Mouse (Mus musculus) telencephalon, adult 2 months (tissue): ENCODE results near the gene C3ar1.

Source experiments
- DNase-seq: peaks from one replicate; pipeline ENCODE4 v3.0.0-alpha.2; 2011; ENCODE audit warnings: low read depth, low spot score

The C3ar1 gene

GRCm38 (mm10) chr6:122855955-122856354, at the start of gene C3ar1:
TSS of gene C3ar1 (minus strand) at chr6:122856161.
- no peak for DNase-seq

GRCm38 (mm10) chr6:122892442-122893049, 36.6 kb upstream of the C3ar1 start:
- DNase-seq = no peak

- DNase-seq = no peak
Observed at GRCm38 (mm10) chr6:122889599-122889998, 33.6 kb upstream of the C3ar1 start.

- no peak for DNase-seq
Observed at GRCm38 (mm10) chr6:122883603-122884002, 27.6 kb upstream of the C3ar1 start.

GRCm38 (mm10) chr6:122881287-122881686, 25.3 kb upstream of the C3ar1 start:
- no peak for DNase-seq

DNA sequence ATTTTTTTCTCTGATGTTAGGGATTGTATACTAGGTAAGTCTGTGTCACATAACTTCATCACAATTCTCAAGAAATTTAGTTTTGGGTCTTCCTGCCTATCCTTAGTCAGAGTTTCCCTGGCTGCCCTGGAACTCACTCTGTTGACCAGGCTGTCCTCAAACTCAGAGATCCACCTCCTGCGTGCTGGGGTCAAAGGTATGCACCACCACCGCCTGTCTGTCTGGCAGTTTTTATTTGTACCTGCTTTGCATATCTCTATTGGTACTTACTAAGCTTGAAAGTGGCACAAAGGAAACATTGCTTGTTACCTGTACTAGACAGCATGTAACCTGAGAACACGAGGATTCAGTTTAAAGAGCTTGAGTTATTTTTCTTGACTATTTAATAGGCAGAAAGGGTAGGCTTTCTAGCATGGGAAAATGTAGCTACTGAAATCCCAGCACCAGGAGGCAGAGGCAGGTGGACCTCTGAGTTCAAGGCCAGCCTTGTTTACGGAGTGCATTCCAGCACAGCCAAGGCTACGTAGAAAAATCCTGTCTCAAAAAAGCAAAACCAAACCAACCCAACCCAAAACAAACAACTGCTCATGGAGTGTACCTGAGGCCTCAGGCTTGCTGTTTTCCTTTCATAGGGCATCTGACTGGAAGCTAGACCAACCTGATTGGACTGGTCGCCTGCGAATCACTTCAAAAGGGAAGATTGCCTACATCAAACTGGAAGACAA, 24.0 kb upstream of the C3ar1 start:
- DNase-seq = no peak

DNA sequence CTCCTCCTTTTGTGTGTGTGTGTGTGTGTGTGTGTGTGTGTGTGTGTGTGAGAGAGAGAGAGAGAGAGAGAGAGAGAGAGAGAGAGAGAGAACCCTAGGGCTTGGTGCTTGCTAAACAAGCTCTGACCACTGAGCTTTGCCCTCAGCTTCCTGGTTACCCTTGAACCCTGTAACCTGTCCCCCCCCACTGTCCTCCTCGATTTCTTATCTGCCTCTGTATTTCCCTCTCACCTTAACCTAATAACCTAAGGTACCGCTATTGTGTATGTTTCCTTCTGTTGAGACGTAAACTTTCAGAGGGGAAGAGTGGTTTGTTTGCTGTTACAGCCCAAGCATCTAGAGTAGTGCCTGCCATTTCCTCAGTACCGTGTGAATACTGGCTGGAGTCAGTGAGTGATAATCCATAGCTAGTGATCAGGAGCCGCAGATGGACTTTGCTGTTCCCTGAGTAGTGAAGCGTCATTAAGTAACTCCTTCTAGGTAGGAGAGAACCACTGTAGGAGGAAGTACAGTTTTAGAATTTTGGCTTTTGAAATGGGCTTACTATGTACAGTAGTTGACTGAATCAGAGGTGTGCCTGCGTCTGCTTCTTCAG, 23.3 kb upstream of the C3ar1 start:
- DNase-seq = no peak

GRCm38 (mm10) chr6:122874720-122875389, 18.9 kb upstream of the C3ar1 start:
- DNase-seq = no peak

- peak; percentile 93 for DNase-seq
Observed at GRCm38 (mm10) chr6:122873871-122874719, 18.1 kb upstream of the C3ar1 start, which contains the start of gene Necap1. TSS of gene Necap1 (plus strand) at chr6:122874474.

GRCm38 (mm10) chr6:122872800-122873199, 16.8 kb upstream of the C3ar1 start:
- no peak for DNase-seq

GRCm38 (mm10) chr6:122869846-122870245, 13.9 kb upstream of the C3ar1 start:
- no peak for DNase-seq

DNA sequence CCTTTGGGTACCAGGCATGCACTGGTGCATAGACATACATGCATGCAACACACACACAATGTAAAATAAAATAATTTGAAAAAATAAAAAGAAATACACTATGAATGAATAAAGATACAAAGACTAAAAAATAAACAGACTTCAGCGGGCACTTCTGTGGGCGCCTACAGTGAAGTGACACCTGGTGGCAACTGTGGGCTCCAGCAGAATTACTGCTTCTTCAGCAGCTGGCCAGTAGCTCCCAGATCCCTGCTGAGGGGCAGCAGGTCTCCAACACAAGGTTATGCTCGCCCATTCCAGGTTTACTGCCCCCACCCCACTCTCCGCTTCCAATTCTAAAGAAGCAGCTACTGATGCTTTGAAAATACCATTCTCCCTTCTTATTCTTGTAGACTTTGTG, 12.0 kb upstream of the C3ar1 start:
- DNase-seq = no peak

GRCm38 (mm10) chr6:122862871-122863270, 6.9 kb upstream of the C3ar1 start:
- DNase-seq = no peak

- no peak for DNase-seq
Observed at GRCm38 (mm10) chr6:122862434-122862833, 6.5 kb upstream of the C3ar1 start.

DNA sequence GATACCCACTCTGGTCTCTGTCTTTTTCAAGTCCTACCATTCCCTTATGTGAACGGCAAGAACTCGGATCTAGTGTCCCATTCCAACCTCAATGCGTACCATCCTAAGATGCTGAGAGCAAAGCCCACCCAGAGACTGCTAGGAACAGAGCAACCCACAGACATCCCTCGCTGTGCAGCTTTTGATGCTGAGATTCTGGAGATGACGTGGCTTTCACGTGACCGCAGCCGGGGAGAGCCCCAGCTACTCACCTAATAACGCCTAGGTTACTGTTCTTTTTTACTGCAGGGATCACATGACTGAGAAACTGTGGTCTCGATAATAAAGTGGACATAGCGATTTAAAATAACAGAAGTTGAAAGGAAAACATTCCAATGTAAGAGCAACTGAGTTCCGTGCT, 1.4 kb downstream of the C3ar1 start:
- DNase-seq = no peak

DNA sequence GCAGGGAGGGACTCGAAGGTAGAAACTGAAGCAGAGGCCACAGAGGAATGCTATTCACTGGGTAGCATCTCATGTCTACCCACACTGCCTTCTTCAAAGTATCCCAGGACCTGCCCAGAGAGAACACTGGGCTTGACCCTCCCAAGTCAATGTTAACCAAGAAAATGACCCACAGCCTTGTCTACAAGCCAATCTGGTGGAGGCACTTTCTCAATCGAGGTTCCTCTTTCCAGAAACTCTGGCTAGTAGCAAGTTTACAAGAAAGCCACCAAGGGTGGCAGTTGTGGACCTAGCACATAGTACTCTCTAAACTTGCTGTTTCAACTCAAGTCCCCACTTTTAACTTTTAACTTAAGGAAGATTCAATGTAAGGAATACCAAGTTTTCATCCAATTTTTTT, 3.3 kb downstream of the C3ar1 start:
- DNase-seq = no peak

GRCm38 (mm10) chr6:122843759-122844158, 12.2 kb downstream of the C3ar1 start:
- DNase-seq = no peak

DNA sequence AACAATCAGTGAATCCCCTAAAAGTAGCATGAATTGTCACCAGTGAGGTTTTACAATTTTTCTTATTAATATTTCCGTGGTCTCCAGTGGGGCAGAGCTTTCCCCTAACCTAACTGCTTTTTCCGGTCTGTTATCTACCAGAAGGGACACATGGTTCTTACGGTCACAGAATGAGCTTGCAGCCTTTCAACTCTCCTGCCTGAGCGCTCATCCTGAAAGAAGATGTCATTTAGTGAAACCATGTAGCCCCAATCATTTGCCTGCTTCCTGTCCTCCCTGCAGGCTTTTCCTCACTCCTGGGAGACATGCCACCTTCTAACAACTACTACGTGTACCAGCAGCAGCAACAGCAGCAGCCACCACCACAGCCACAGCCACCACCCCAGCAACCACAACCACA, 18.4 kb downstream of the C3ar1 start:
- no peak for DNase-seq

- DNase-seq = no peak
Observed at GRCm38 (mm10) chr6:122836974-122837373, 19.0 kb downstream of the C3ar1 start.

DNA sequence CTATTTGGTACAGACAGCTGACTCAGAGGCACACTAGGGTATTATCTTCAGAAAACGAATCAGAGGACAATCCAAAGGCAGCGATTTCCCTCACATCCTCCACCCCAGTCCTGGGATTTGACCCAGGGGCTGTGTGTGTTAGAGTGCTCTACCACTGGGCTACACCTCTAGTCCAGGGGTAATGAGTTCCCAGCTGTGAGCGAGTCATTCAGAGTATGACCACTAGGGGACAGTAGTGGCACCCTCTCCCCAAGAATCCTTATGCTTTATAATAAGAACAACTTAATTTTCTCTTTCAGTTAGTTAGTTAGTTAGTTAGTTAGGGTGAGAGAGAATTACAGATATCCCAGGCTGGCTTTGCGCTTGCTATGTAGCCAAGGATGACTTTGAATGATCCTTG, 21.6 kb downstream of the C3ar1 start:
- DNase-seq = no peak

DNA sequence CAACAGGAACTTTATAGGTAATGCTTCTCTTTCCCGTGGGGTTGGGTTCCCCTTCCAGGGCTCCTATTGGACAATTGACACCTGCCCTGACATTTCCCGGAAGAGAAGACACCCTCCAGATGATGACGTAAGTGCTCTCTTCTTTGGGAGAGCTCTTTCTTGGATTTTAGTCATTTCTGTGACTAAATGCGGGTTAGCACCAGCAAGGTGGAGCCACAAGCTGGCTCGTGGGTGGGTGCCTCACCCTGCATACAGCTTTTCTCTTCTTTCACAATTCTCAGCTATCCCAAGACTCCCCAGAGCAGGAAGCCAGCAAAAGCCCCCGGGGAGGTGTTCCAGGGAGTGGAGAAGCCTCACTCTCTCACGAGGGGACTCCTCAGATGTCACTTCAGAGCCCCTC, 23.1 kb downstream of the C3ar1 start:
- DNase-seq = no peak

GRCm38 (mm10) chr6:122828086-122828485, 27.9 kb downstream of the C3ar1 start:
- DNase-seq = no peak
